Mouse (Mus musculus): ENCODE measurements around the gene Actr10.
A peak's percentile ranks its signal among the peaks of the same experiment; 100 is the strongest.

GRCm38 (mm10) chr12:70969485-70970184, 32.0 kb downstream of the Actr10 start:
- peak; percentile 51 for TF ChIP-seq CTCF (conservative IDR thresholded peaks at IDR 0.05; ENCODE audit: low read length)
- TF ChIP-seq NANOG (IDR thresholded peaks at IDR 0.05; ENCODE audit: borderline replicate concordance, low read length) = no peak
- no peak for TF ChIP-seq POU5F1 (IDR thresholded peaks at IDR 0.05; ENCODE audit: borderline replicate concordance, low read length)
